Mouse (Mus musculus): Measurements from ENCODE around the gene Capn11. TPM values are rescaled to one million over a fixed set of nuclear protein-coding genes. Genes with fewer than 3 reads are reported as not detected.

The Capn11 gene
- total and polyA plus RNA-seq, 3 experiments = 0.03 TPM; not detected in 2

- Histone ChIP-seq H3K27me3 (ENCODE audit: control insufficient read depth in 1 of 2, insufficient read depth in 2 of 2, low read length in 2 of 2) (no peaks in the 10 kb centered on the region), H3K9ac (ENCODE audit: control insufficient read depth, low read depth, low read length, poor library complexity, severe bottlenecking) (no peak overlapping the region), H3K36me3 (ENCODE audit: control insufficient read depth in 1 of 2, insufficient read depth in 2 of 2, low read length in 2 of 2) (peaks cover 0 to 12% of the 10 kb centered on the region in 2 experiments; a peak in 2 of 4 replicates), H3K4me3 (ENCODE audit: control insufficient read depth in 1 of 2, insufficient read depth in 1 of 2, low read depth in 2 of 2, low read length in 2 of 2) (no peak overlapping the region), H3K9me3 (replicated peaks; ENCODE audit: insufficient read depth, low read length) (no peaks in the 10 kb centered on the region), H3K79me2 (ENCODE audit: control insufficient read depth, insufficient read depth, low read length, poor library complexity) (no peaks in the 10 kb centered on the region), H3K27ac (ENCODE audit: control insufficient read depth, low read depth, low read length) (no peak overlapping the region), H3K4me1 (ENCODE audit: control insufficient read depth in 1 of 2, insufficient read depth in 2 of 2, low read length in 2 of 2) (peaks cover 2 to 29% of the 10 kb centered on the region in 2 experiments; a peak in 2 of 4 replicates)
- DNase-seq (ENCODE audit: low read depth, low spot score) = no peak
- no peak for TF ChIP-seq KAT2A (conservative IDR thresholded peaks at IDR 0.05; ENCODE audit: low read depth, low read length)
These were observed 31.0 kb downstream of the Capn11 start for GRCm38 (mm10) chr17:45628160-45628559.

- peaks cover 2 to 29% of the 10 kb centered on the region in 2 experiments; a peak in 2 of 4 replicates for H3K4me1 ChIP-seq (ENCODE audit: control insufficient read depth in 1 of 2, insufficient read depth in 2 of 2, low read length in 2 of 2)
- peak; percentile 94 for DNase-seq (ENCODE audit: low read depth, low spot score)
- H3K79me2 ChIP-seq (ENCODE audit: control insufficient read depth, insufficient read depth, low read length, poor library complexity) = no peaks in the 10 kb centered on the region
- H3K9ac ChIP-seq (ENCODE audit: control insufficient read depth, low read depth, low read length, poor library complexity, severe bottlenecking) = peak overlapping the region; percentile 72
- H3K27me3 ChIP-seq (ENCODE audit: control insufficient read depth in 1 of 2, insufficient read depth in 2 of 2, low read length in 2 of 2) = no peaks in the 10 kb centered on the region
- H3K4me3 ChIP-seq (ENCODE audit: control insufficient read depth in 1 of 2, insufficient read depth in 1 of 2, low read depth in 2 of 2, low read length in 2 of 2) = peak overlapping the region; percentile 57
- H3K36me3 ChIP-seq (ENCODE audit: control insufficient read depth in 1 of 2, insufficient read depth in 2 of 2, low read length in 2 of 2) = peaks cover 0 to 12% of the 10 kb centered on the region in 2 experiments; a peak in 2 of 4 replicates
- H3K9me3 ChIP-seq (replicated peaks; ENCODE audit: insufficient read depth, low read length) = no peaks in the 10 kb centered on the region
- peak overlapping the region; percentile 42 for H3K27ac ChIP-seq (ENCODE audit: control insufficient read depth, low read depth, low read length)
- TF ChIP-seq UBTF (IDR thresholded peaks at IDR 0.05; ENCODE audit: borderline replicate concordance, insufficient read depth, low read depth, low read length) (no peak), TCF12 (IDR thresholded peaks at IDR 0.05; ENCODE audit: low read depth, low read length) (no peak), MAX (IDR thresholded peaks at IDR 0.05; ENCODE audit: low read length) (peak; percentile 82), ZMIZ1 (IDR thresholded peaks at IDR 0.05; ENCODE audit: low read depth, low read length) (peak; percentile 61; the same call in 1 of the 2 replicates), MEF2A (IDR thresholded peaks at IDR 0.05; ENCODE audit: extremely low read depth, insufficient replicate concordance, low read depth, low read length, poor library complexity, severe bottlenecking) (no peak), E2F4 (IDR thresholded peaks at IDR 0.05; ENCODE audit: borderline replicate concordance, low read depth, low read length) (no peak), CHD1 (IDR thresholded peaks at IDR 0.05; ENCODE audit: low read depth, low read length) (no peak), ELF1 (IDR thresholded peaks at IDR 0.05; ENCODE audit: low read depth, low read length) (peak; percentile 53; the same call in 1 of the 2 replicates), MYC (IDR thresholded peaks at IDR 0.05; ENCODE audit: low read depth, low read length) (peak; percentile 96), POLR2AphosphoS5 (IDR thresholded peaks at IDR 0.05; ENCODE audit: borderline replicate concordance, low read depth, low read length) (no peak), EP300 (IDR thresholded peaks at IDR 0.05; ENCODE audit: low read depth in 1 of 2, low read length in 2 of 2) (no peak), RCOR1 (IDR thresholded peaks at IDR 0.05; ENCODE audit: low read depth, low read length) (no peak), USF2 (IDR thresholded peaks at IDR 0.05; ENCODE audit: borderline replicate concordance in 1 of 2, insufficient read depth in 1 of 2, low read depth in 1 of 2, low read length in 2 of 2) (no peak), CTCF (IDR thresholded peaks at IDR 0.05 in 2 of 3, conservative IDR thresholded peaks at IDR 0.05 in 1 of 3; ENCODE audit: control insufficient read depth in 1 of 3, insufficient read depth in 1 of 3, low read depth in 2 of 3, low read length in 3 of 3, poor library complexity in 1 of 3, severe bottlenecking in 1 of 3) (peak; percentile 67 to 97 (median 89)), ZKSCAN1 (IDR thresholded peaks at IDR 0.05; ENCODE audit: low read depth, low read length) (no peak), SMC3 (IDR thresholded peaks at IDR 0.05; ENCODE audit: low read depth, low read length) (peak; percentile 60), KAT2A (conservative IDR thresholded peaks at IDR 0.05; ENCODE audit: low read depth, low read length) (no peak), POLR2AphosphoS2 (IDR thresholded peaks at IDR 0.05; ENCODE audit: low read length) (0 out of 2 replicates have a peak, but pooled peaks have one; percentile 44), POLR2A (IDR thresholded peaks at IDR 0.05; ENCODE audit: control insufficient read depth in 1 of 2, insufficient read depth in 1 of 2, low read depth in 1 of 2, low read length in 2 of 2, poor library complexity in 1 of 2) (peak; percentile 45 to 85; a peak in 2 of 4 replicates), ZC3H11A (IDR thresholded peaks at IDR 0.05; ENCODE audit: low read depth, low read length) (peak; percentile 28; the same call in 1 of the 2 replicates), GATA1 (IDR thresholded peaks at IDR 0.05; ENCODE audit: low read depth, low read length) (no peak), RAD21 (IDR thresholded peaks at IDR 0.05; ENCODE audit: low read depth, low read length) (peak; percentile 53), ETS1 (IDR thresholded peaks at IDR 0.05; ENCODE audit: low read depth, low read length) (peak; percentile 38; the same call in 1 of the 2 replicates), SIN3A (IDR thresholded peaks at IDR 0.05; ENCODE audit: low read length) (peak; percentile 75), HCFC1 (IDR thresholded peaks at IDR 0.05; ENCODE audit: low read depth, low read length) (peak; percentile 69), CHD2 (IDR thresholded peaks at IDR 0.05; ENCODE audit: low read length) (peak; percentile 50), GABPA (IDR thresholded peaks at IDR 0.05; ENCODE audit: low read depth, low read length) (no peak), USF1 (IDR thresholded peaks at IDR 0.05; ENCODE audit: low read depth, low read length) (peak; percentile 52; the same call in 1 of the 2 replicates), MYB (IDR thresholded peaks at IDR 0.05; ENCODE audit: low read depth, low read length) (no peak), NRF1 (IDR thresholded peaks at IDR 0.05; ENCODE audit: insufficient read depth, low read depth, low read length, poor library complexity, severe bottlenecking) (no peak)
These were observed 32.5 kb downstream of the Capn11 start for GRCm38 (mm10) chr17:45626577-45627134.
